Mouse (Mus musculus) lung, adult 2 months (tissue): ENCODE measurements around the gene Mbnl1.

Source experiments
- CTCF ChIP-seq: fragments of 200-500 bp; IDR thresholded peaks from 2 replicates; pipeline ENCODE4 v1.5.1; 2011; ENCODE audit warnings: mild to moderate bottlenecking, low read length, control low read depth; ENCODE audit not compliant: insufficient read depth
- POLR2A ChIP-seq: fragments of 200-500 bp; IDR thresholded peaks from 2 replicates; pipeline ENCODE4 v1.6.1; 2011; ENCODE audit warnings: low read depth, mild to moderate bottlenecking, control low read depth, low read length, borderline replicate concordance; ENCODE audit errors: extremely low read depth

- TF ChIP-seq CTCF: peak; percentile 37; the same call in 1 of the 2 replicates
- TF ChIP-seq POLR2A: no peak
Measured at GRCm38 (mm10) chr3:60586046-60586445, 113.4 kb downstream of the Mbnl1 start.
